Mouse (Mus musculus): ENCODE results near the gene Trp53inp2.
A peak's percentile ranks its signal among the peaks of the same experiment; 100 is the strongest.

- TF ChIP-seq CTCF (IDR thresholded peaks at IDR 0.05; ENCODE audit: low read depth, low read length) (peak; percentile 60), TAL1 (conservative IDR thresholded peaks at IDR 0.05; ENCODE audit: low read depth, low read length) (no peak), GATA1 (IDR thresholded peaks at IDR 0.05; ENCODE audit: borderline replicate concordance, low read length) (no peak), POLR2AphosphoS5 (IDR thresholded peaks at IDR 0.05; ENCODE audit: insufficient replicate concordance, low read depth, low read length) (no peak), GATA2 (IDR thresholded peaks at IDR 0.05; ENCODE audit: borderline replicate concordance, low read depth, low read length) (no peak)
Measured at GRCm38 (mm10) chr2:155385090-155385489, 4.2 kb downstream of the Trp53inp2 start.
